Mouse (Mus musculus): ENCODE data around the gene Elavl1. TPM values are rescaled to one million over a fixed set of nuclear protein-coding genes. Genes with fewer than 3 reads are reported as not detected.
A peak's percentile ranks its signal among the peaks of the same experiment; 100 is the strongest.

Elavl1 gene
- total RNA-seq, 2 experiments from 2014 or later, result 45.0 to 69.2 TPM

DNA sequence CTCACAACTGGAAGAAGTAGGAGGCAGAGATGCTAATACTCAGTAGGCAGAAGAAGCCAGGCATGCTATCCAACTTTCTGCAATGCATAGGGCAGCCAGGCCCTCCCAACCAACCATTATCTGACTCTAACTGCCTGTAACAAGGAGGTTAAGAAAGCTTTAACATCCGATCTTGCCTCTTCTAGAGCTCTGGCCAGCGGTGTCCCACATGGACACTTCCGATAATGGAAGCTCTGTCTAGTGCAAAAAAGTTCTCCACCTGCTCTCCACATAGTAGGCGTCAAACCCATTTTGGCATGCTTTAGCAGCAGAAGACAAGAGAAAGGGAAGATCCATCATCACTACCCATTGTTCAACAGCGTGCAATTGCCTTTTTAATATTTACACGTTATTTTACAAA, 1.3 kb downstream of the Elavl1 start:
- ATAC-seq (replicated peaks; ENCODE audit: low FRiP score, poor library complexity, severe bottlenecking), result 0 out of 2 replicates have a peak, but pooled peaks have one; percentile 16

- no peak for ATAC-seq (replicated peaks; ENCODE audit: low FRiP score, poor library complexity, severe bottlenecking)
These were observed 2.7 kb downstream of the Elavl1 start for GRCm38 (mm10) chr8:4322470-4322869.

GRCm38 (mm10) chr8:4321031-4321430, 4.2 kb downstream of the Elavl1 start:
- no peak for ATAC-seq (replicated peaks; ENCODE audit: low FRiP score, poor library complexity, severe bottlenecking)

DNA sequence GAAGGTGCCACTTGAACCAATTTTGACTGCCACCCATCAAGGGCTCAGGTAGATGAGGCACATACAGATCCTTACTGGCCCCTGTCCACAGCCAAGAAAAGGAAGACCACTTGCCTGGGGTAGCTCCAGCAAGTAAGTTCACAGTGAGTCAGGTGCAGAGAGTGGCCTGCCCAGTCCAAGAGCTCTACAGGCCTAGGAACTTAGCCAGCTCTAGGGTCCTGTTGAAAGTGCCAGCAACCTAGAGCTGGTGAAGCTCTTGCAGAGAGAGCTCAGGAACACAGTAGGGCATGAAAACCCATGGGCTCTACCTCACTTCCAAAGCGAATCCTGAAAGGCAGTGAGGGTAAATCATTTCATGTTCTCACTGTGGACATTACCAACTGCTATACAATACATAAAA, 4.8 kb downstream of the Elavl1 start:
- ATAC-seq (replicated peaks; ENCODE audit: low FRiP score, poor library complexity, severe bottlenecking), result no peak

- ATAC-seq (replicated peaks; ENCODE audit: low FRiP score, poor library complexity, severe bottlenecking), result no peak
These were observed 5.7 kb downstream of the Elavl1 start for GRCm38 (mm10) chr8:4319573-4319872.

DNA sequence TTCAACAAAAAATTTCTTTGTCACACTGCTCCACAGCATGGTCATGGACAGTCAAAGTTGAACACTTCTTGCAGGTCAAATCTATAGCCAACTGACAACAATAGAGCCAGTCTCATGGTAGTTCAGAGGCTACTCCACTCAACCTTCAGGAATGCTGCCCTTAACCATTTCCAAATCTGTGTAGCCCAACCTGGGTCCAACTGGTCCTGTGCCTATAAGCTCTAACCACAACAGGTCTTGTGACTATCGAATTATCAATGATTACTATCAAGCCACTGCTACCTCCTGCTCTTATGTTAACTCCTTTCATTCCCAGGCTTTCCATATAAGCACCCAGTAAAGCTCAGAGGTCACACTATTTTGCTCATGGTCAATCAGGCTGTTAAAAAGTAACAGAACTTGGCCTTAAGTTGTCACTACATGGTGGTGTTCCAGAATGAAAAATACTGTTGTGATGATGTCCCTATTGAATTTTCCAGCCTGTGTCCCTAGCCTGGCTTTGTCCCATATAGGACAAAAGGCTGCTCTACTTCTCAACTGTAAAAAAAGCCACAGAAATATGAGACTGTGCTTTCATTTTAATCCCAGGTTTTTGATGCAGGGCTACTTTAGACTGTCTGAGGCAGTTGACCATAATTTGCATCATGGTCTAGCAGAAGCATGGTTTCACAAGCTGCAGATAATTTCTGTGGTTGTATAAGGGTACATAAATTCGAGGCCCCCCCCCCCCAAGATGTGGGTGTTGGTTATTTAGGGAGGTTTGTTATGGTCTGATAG, 6.2 kb downstream of the Elavl1 start:
- no peak for ATAC-seq (replicated peaks; ENCODE audit: low FRiP score, poor library complexity, severe bottlenecking)

- no peak for ATAC-seq (replicated peaks; ENCODE audit: low FRiP score, poor library complexity, severe bottlenecking)
These were observed 7.1 kb downstream of the Elavl1 start for GRCm38 (mm10) chr8:4318124-4318523.

DNA sequence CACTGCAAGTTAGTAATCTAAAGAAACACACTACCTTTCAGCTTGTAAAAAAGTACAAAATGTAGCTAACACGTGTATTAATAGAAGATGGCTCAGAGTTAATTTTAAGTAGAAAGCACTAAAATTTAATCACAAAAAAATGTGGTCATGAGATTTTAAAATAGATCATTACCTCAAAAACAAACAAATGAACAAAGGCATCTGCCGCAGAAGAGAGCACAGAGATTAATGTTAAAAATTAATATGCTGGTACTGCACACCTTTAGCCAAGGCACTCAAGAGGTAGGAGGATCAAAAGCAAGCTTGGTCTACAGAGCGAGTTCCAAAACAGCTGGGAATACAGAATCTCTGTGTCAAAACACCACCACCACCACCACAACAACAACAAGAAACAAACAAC, 10.4 kb downstream of the Elavl1 start:
- no peak for ATAC-seq (replicated peaks; ENCODE audit: low FRiP score, poor library complexity, severe bottlenecking)

GRCm38 (mm10) chr8:4313254-4314124, 11.7 kb downstream of the Elavl1 start:
- no peak for ATAC-seq (replicated peaks; ENCODE audit: low FRiP score, poor library complexity, severe bottlenecking)

DNA sequence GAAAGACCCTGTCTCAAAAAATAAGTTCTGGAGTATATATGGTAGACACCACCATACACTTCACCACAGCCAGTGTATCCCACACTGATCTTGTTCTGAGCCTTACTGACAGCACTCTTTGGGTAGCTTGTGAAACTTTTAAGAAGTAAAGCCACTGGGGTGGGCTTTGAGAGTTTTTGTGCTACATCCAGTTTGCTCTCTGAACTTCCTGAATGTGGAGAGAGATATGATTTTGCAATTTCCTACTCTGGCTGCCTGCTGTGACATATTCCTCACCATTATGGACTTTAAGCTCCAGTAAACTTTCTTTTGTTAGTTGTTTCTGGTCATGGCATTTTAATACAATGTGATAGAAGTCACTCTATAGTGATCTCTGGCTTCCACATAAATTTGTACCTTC, 13.1 kb downstream of the Elavl1 start:
- no peak for ATAC-seq (replicated peaks; ENCODE audit: low FRiP score, poor library complexity, severe bottlenecking)

DNA sequence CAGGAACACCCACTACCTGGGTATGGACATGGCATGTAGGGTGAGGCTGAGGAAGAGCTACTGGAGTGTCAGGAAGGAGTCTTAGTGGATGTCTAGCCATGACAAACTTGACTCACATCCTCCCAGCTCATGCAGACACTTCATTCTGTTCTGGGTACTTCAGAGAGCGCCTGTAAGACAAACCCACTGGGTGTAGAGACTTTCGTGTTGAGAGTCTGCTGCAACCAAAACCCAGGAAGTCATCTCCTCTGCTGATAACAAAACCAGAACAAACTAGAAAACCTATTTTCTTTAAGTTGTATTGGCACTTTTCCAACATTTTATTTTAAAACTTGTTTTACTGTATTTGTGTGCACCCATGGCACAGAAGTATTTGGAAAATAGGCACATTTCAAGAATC, 19.4 kb downstream of the Elavl1 start:
- ATAC-seq (replicated peaks; ENCODE audit: low FRiP score, poor library complexity, severe bottlenecking), result no peak

- ATAC-seq (replicated peaks; ENCODE audit: low FRiP score, poor library complexity, severe bottlenecking), result no peak
These were observed 21.1 kb downstream of the Elavl1 start for GRCm38 (mm10) chr8:4304124-4304547.

DNA sequence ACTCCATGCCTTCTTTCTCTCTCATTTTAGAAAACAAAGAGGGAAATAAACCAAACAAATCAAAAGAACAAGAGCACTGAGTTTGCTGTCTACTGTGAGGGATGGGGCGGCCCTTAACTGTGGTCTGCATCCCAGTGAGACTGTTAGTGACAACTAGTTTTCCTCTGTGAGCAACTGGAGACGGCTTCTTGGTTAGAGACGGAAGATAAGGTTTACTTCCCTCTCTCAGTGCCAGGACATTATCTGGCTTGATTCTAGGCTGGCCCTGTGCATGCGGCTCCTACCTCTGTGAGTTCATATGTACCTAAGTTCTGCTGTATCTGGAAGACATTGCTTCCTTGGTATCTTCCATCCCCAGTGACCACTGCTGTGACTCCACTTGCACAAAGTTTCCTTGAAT, 27.4 kb downstream of the Elavl1 start:
- no peak for ATAC-seq (replicated peaks; ENCODE audit: low FRiP score, poor library complexity, severe bottlenecking)

- no peak for ATAC-seq (replicated peaks; ENCODE audit: low FRiP score, poor library complexity, severe bottlenecking)
These were observed 32.5 kb downstream of the Elavl1 start for GRCm38 (mm10) chr8:4292738-4293137.

DNA sequence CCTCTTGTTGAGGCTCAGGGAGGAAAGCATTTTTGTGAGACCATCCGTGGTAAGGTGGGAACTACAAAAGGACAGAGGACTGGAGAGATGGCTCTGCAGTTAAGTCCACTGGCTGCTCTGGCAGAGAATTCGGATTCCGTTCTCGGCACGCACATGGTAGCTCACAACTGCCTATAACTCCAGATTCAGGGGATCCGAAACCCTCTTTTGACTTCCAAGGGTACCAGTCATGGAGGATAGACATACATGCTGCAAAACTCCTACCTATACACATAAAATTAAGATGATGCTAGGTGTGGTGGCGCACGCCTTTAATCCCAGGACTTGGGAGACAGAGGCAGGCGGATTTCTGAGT, 49.1 kb downstream of the Elavl1 start:
- ATAC-seq (replicated peaks; ENCODE audit: low FRiP score, poor library complexity, severe bottlenecking), result no peak

DNA sequence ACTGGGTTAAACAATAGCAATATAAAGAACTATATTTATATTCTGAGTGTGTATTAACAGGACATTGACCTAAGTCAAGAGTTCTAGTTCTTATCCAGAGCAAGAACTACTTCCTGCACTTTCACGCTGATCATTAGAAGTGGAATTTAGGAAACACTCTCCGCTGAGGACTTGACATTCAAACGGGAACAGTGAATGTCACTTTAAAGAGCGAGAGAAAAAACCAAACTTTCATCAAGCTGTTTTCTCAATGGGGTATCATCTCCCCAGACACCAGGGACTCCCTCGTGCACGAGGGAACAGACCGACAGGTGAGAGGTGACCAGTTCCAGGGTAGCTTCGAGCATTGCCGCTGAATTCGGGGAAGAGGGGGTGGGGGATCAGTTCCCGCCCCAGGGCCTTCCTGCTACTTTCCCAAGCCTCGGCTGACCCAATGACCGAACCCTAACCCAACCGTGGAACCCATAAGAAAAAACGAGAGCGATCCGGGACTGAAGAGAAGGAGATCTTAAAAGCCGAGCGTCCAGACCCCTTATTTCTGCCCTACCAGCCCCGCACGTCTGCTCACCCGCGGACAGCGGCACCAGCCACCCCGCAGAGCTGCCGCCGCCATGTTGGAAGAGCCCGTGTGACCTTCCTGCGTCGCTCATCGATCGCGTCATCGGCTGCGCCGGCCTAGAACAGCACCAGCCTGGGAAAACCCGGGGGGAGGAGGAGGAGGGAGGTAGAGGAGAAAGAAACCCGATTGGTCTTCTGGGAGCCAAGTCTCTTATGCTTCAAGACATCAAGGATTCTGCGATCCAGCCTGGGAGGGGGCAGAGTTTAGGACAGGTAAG, 49.7 kb downstream of the Elavl1 start, which contains the start of gene Timm44:
Gene Timm44, minus strand, starts transcription at position 639 of the 836 bp plus-strand sequence.
- ATAC-seq (replicated peaks; ENCODE audit: low FRiP score, poor library complexity, severe bottlenecking), result peak; percentile 99

GRCm38 (mm10) chr8:4269609-4270008, 55.6 kb downstream of the Elavl1 start:
- ATAC-seq (replicated peaks; ENCODE audit: low FRiP score, poor library complexity, severe bottlenecking), result no peak

- no peak for ATAC-seq (replicated peaks; ENCODE audit: low FRiP score, poor library complexity, severe bottlenecking)
These were observed 57.6 kb downstream of the Elavl1 start for GRCm38 (mm10) chr8:4267627-4268026.

GRCm38 (mm10) chr8:4265160-4265914, 59.9 kb downstream of the Elavl1 start:
- ATAC-seq (replicated peaks; ENCODE audit: low FRiP score, poor library complexity, severe bottlenecking), result no peak
